ENCODE assay signal across 11 mouse cellular contexts in genomic region chr1:37873157-37873556, GRCm38 (mm10). TPM values are rescaled to one million over a fixed set of nuclear protein-coding genes. Genes with fewer than 3 reads are reported as not detected.
A peak's percentile ranks its signal among the peaks of the same experiment; 100 is the strongest.
DNase-seq lines count a peak whose midpoint lies in the region; ATAC-seq lines count a peak whose summit lies in the region.
"Had no signal": no experiment of that assay in that cellular context is flagged by ENCODE, and none has a peak within 500 bp of the region (broad histone marks: within the 10 kb centered on the region; RNA-seq: fewer than 3 reads in every experiment).

No protein-coding gene starts in this region.

- no peak for ATAC-seq in megakaryocyte, adult 5-6 weeks (ENCODE audit: poor library complexity, severe bottlenecking)
- no peak for ATAC-seq in intestine, embryonic 15.5 days
- no peak for ATAC-seq in neural tube, embryonic 15.5 days (ENCODE audit: low FRiP score)

- peaks cover 8% of the 10 kb centered on the region for H3K9me3 ChIP-seq in megakaryocyte, embryonic 14.5 days
- H3K9me3 ChIP-seq in forebrain, embryonic 10.5 days = peaks cover 9% of the 10 kb centered on the region; the same call in 1 of the 2 replicates
- H3K9me3 ChIP-seq in intestine, embryonic 15.5 days = no peaks in the 10 kb centered on the region
- H3K9me3 ChIP-seq in neural tube, embryonic 15.5 days (replicated peaks) = 0 out of 2 replicates have a peak, but pooled peaks cover 4% of the 10 kb centered on the region
- H3K9me3 ChIP-seq: midbrain, embryonic 12.5 days had no signal

- DNase-seq in forebrain, embryonic 10.5 days (ENCODE audit: extremely low spot score, low spot score) = no peak
- no peak for DNase-seq in left cerebral cortex, adult 9 months (ENCODE audit: low spot score in 2 of 2)
- DNase-seq in left cerebral cortex, postnatal 25 days (ENCODE audit: low spot score in 2 of 2) = no peak
- no peak for DNase-seq in embryo, embryonic 9.5 days (ENCODE audit: extremely low spot score)
- DNase-seq: adrenal gland, adult 8-10 months; kidney, postnatal 14 days had no signal

- H3K9ac ChIP-seq in intestine, embryonic 15.5 days = no peak overlapping the region
- no peak overlapping the region for H3K9ac ChIP-seq in neural tube, embryonic 15.5 days (replicated peaks)

- no peak overlapping the region for H3K27ac ChIP-seq in forebrain, embryonic 10.5 days
- H3K27ac ChIP-seq in intestine, embryonic 15.5 days = no peak overlapping the region
- no peak overlapping the region for H3K27ac ChIP-seq in neural tube, embryonic 15.5 days (replicated peaks)

- H3K27me3 ChIP-seq in megakaryocyte, embryonic 14.5 days (replicated peaks) = no peaks in the 10 kb centered on the region
- peaks cover 6% of the 10 kb centered on the region; the same call in 1 of the 2 replicates for H3K27me3 ChIP-seq in forebrain, embryonic 10.5 days (ENCODE audit: poor library complexity, severe bottlenecking)
- H3K27me3 ChIP-seq in intestine, embryonic 15.5 days (replicated peaks) = no peaks in the 10 kb centered on the region
- H3K27me3 ChIP-seq in neural tube, embryonic 15.5 days (replicated peaks) = peaks cover 6% of the 10 kb centered on the region; the same call in 1 of the 2 replicates

- H3K4me3 ChIP-seq in megakaryocyte, embryonic 14.5 days (replicated peaks) = peak overlapping the region; percentile 56
- H3K4me3 ChIP-seq in forebrain, embryonic 10.5 days = peak overlapping the region; percentile 64
- H3K4me3 ChIP-seq in intestine, embryonic 15.5 days (replicated peaks) = no peak overlapping the region
- H3K4me3 ChIP-seq in neural tube, embryonic 15.5 days (replicated peaks) = no peak overlapping the region

- WGBS in forebrain, embryonic 10.5 days = 90% methylated on average over 4 of the region's 4 CpGs
- WGBS in intestine, embryonic 15.5 days = 64% methylated on average over 4 of the region's 4 CpGs
- 89% methylated on average over 4 of the region's 4 CpGs for WGBS in neural tube, embryonic 15.5 days

- peaks cover 50% of the 10 kb centered on the region for H3K4me1 ChIP-seq in megakaryocyte, embryonic 14.5 days
- H3K4me1 ChIP-seq in forebrain, embryonic 10.5 days = peaks cover 15% of the 10 kb centered on the region
- H3K4me1 ChIP-seq in intestine, embryonic 15.5 days (replicated peaks) = peaks cover 3% of the 10 kb centered on the region; the same call in 1 of the 2 replicates
- H3K4me1 ChIP-seq in neural tube, embryonic 15.5 days = peaks cover 17% of the 10 kb centered on the region

- intact Hi-C loops in left cerebral cortex, postnatal 25 days (cut with DNase I) = no loop called here

- H3K36me3 ChIP-seq in megakaryocyte, embryonic 14.5 days (replicated peaks; ENCODE audit: low read length) = peaks cover 40% of the 10 kb centered on the region
- peaks cover 40% of the 10 kb centered on the region for H3K36me3 ChIP-seq in forebrain, embryonic 10.5 days (replicated peaks)
- peaks cover 25% of the 10 kb centered on the region for H3K36me3 ChIP-seq in intestine, embryonic 15.5 days
- peaks cover 25% of the 10 kb centered on the region for H3K36me3 ChIP-seq in neural tube, embryonic 15.5 days

- peak overlapping the region; percentile 60 for H3K4me2 ChIP-seq in intestine, embryonic 15.5 days (replicated peaks)
- H3K4me2 ChIP-seq in neural tube, embryonic 15.5 days = peak overlapping the region; percentile 70

RNA-seq across cellular contexts. Expression of gene Lipt1, which starts 1.6 kb away (rescaled TPM):
- polyA plus RNA-seq in megakaryocyte, embryonic 14.5 days (2012; ENCODE audit: insufficient read depth, low replicate concordance) = not detected in 2 replicates
- 1.9 and 2.0 TPM in 2 replicates for total RNA-seq in megakaryocyte, adult 5-6 weeks (2015)
- total RNA-seq in megakaryocyte, adult 5-6 weeks (2017) = 0.22 and 1.5 TPM in 2 replicates
- 9.4 and 9.8 TPM in 2 replicates for polyA plus RNA-seq in forebrain, embryonic 10.5 days (2016; fragmentation: Nextera tagmentation; extraction: Ambion mirVana)
- polyA plus RNA-seq in intestine, embryonic 15.5 days (2015; fragmentation: Nextera tagmentation; extraction: Ambion mirVana) = 9.0 and 11.4 TPM in 2 replicates
- polyA plus RNA-seq in neural tube, embryonic 15.5 days (2015; fragmentation: Nextera tagmentation; extraction: Ambion mirVana) = 7.4 and 7.5 TPM in 2 replicates
- 10 to 100 TPM in 1 of 2 experiments, 1 to 10 TPM in 1; 7.3 to 10.0 TPM for total RNA-seq in left cerebral cortex, postnatal 25 days (2021)

RNA-seq across cellular contexts. Expression of gene Tsga10, which starts 6.9 kb away (rescaled TPM):
- 0.35 TPM in 1 of 2 replicates, not detected in the other for polyA plus RNA-seq in megakaryocyte, embryonic 14.5 days (2012; ENCODE audit: insufficient read depth, low replicate concordance)
- total RNA-seq in megakaryocyte, adult 5-6 weeks (2015) = 12.5 and 15.0 TPM in 2 replicates
- 14.1 and 14.8 TPM in 2 replicates for total RNA-seq in megakaryocyte, adult 5-6 weeks (2017)
- 8.6 and 10.4 TPM in 2 replicates for polyA plus RNA-seq in forebrain, embryonic 10.5 days (2016; fragmentation: Nextera tagmentation; extraction: Ambion mirVana)
- 4.5 and 4.7 TPM in 2 replicates for polyA plus RNA-seq in intestine, embryonic 15.5 days (2015; fragmentation: Nextera tagmentation; extraction: Ambion mirVana)
- polyA plus RNA-seq in neural tube, embryonic 15.5 days (2015; fragmentation: Nextera tagmentation; extraction: Ambion mirVana) = 10.4 and 12.0 TPM in 2 replicates
- 10 to 100 TPM; 19.7 to 24.6 TPM for total RNA-seq in left cerebral cortex, postnatal 25 days (2021)

RNA-seq across cellular contexts. Expression of gene Mitd1, which starts 17.1 kb away (rescaled TPM):
- 3.0 and 10.0 TPM in 2 replicates for polyA plus RNA-seq in megakaryocyte, embryonic 14.5 days (2012; ENCODE audit: insufficient read depth, low replicate concordance)
- total RNA-seq in megakaryocyte, adult 5-6 weeks (2015) = 26.0 and 36.1 TPM in 2 replicates
- total RNA-seq in megakaryocyte, adult 5-6 weeks (2017) = 28.3 and 30.2 TPM in 2 replicates
- polyA plus RNA-seq in forebrain, embryonic 10.5 days (2016; fragmentation: Nextera tagmentation; extraction: Ambion mirVana) = 23.6 and 27.8 TPM in 2 replicates
- 29.7 and 29.8 TPM in 2 replicates for polyA plus RNA-seq in intestine, embryonic 15.5 days (2015; fragmentation: Nextera tagmentation; extraction: Ambion mirVana)
- 15.3 and 22.1 TPM in 2 replicates for polyA plus RNA-seq in neural tube, embryonic 15.5 days (2015; fragmentation: Nextera tagmentation; extraction: Ambion mirVana)
- 10 to 100 TPM; 11.2 to 12.2 TPM for total RNA-seq in left cerebral cortex, postnatal 25 days (2021)

RNA-seq across cellular contexts. Expression of gene Mrpl30, which starts 17.1 kb away (rescaled TPM):
- polyA plus RNA-seq in megakaryocyte, embryonic 14.5 days (2012; ENCODE audit: insufficient read depth, low replicate concordance) = 6.9 and 19.0 TPM in 2 replicates
- total RNA-seq in megakaryocyte, adult 5-6 weeks (2015) = 223 and 230 TPM in 2 replicates
- total RNA-seq in megakaryocyte, adult 5-6 weeks (2017) = 174 and 190 TPM in 2 replicates
- polyA plus RNA-seq in forebrain, embryonic 10.5 days (2016; fragmentation: Nextera tagmentation; extraction: Ambion mirVana) = 252 and 263 TPM in 2 replicates
- 255 and 258 TPM in 2 replicates for polyA plus RNA-seq in intestine, embryonic 15.5 days (2015; fragmentation: Nextera tagmentation; extraction: Ambion mirVana)
- polyA plus RNA-seq in neural tube, embryonic 15.5 days (2015; fragmentation: Nextera tagmentation; extraction: Ambion mirVana) = 244 and 277 TPM in 2 replicates
- total RNA-seq in left cerebral cortex, postnatal 25 days (2021) = 100 to 1,000 TPM; 140 to 152 TPM

RNA-seq across cellular contexts. Expression of gene Lyg2, which starts 43.1 kb away (rescaled TPM):
- polyA plus RNA-seq in megakaryocyte, embryonic 14.5 days (2012; ENCODE audit: insufficient read depth, low replicate concordance) = not detected in 2 replicates
- total RNA-seq in megakaryocyte, adult 5-6 weeks (2015) = not detected in 2 replicates
- not detected in 2 replicates for total RNA-seq in megakaryocyte, adult 5-6 weeks (2017)
- polyA plus RNA-seq in forebrain, embryonic 10.5 days (2016; fragmentation: Nextera tagmentation; extraction: Ambion mirVana) = not detected in 2 replicates
- not detected in 2 replicates for polyA plus RNA-seq in intestine, embryonic 15.5 days (2015; fragmentation: Nextera tagmentation; extraction: Ambion mirVana)
- not detected in 2 replicates for polyA plus RNA-seq in neural tube, embryonic 15.5 days (2015; fragmentation: Nextera tagmentation; extraction: Ambion mirVana)
- total RNA-seq in left cerebral cortex, postnatal 25 days (2021) = not detected
- total RNA-seq: adrenal gland, adult 8-10 months had no signal
- polyA plus RNA-seq: midbrain, embryonic 12.5 days had no signal

Comparison
In these comparisons a context has a peak if more than half of its experiments do, and no peak if none do; other contexts are left out.
1. H3K4me3 ChIP-seq: peak in megakaryocyte, embryonic 14.5 days (single experiment) and forebrain, embryonic 10.5 days (single experiment); none in intestine, embryonic 15.5 days (single experiment) and neural tube, embryonic 15.5 days (single experiment).